Comparison of ENCODE assay signal across 9 mouse cellular contexts in genomic region chr2:83742210-83742609, GRCm38 (mm10). TPM values are rescaled to one million over a fixed set of nuclear protein-coding genes. Genes with fewer than 3 reads are reported as not detected.
A peak's percentile ranks its signal among the peaks of the same experiment; 100 is the strongest.
DNase-seq lines count a peak whose midpoint lies in the region; ATAC-seq and TF ChIP-seq lines count a peak whose summit lies in the region.
"Had no signal": no experiment of that assay in that cellular context is flagged by ENCODE, and none has a peak within 500 bp of the region (broad histone marks: within the 10 kb centered on the region; RNA-seq: fewer than 3 reads in every experiment).

No protein-coding gene starts in this region.

- no peak overlapping the region for H3K4me3 ChIP-seq in midbrain, postnatal 0 days (ENCODE audit: low read depth, low read length)
- no peak overlapping the region for H3K4me3 ChIP-seq in forebrain, embryonic 10.5 days
- H3K4me3 ChIP-seq in intestine, embryonic 15.5 days (replicated peaks) = no peak overlapping the region

- no peaks in the 10 kb centered on the region for H3K36me3 ChIP-seq in midbrain, postnatal 0 days (ENCODE audit: insufficient read depth, low read length)
- peaks cover 26% of the 10 kb centered on the region for H3K36me3 ChIP-seq in forebrain, embryonic 10.5 days (replicated peaks)
- no peaks in the 10 kb centered on the region for H3K36me3 ChIP-seq in intestine, embryonic 15.5 days

- no peak overlapping the region for H3K4me2 ChIP-seq in midbrain, postnatal 0 days (ENCODE audit: low read depth, low read length, poor library complexity, severe bottlenecking)
- H3K4me2 ChIP-seq in intestine, embryonic 15.5 days (replicated peaks) = no peak overlapping the region

- no peak overlapping the region for H3K9ac ChIP-seq in midbrain, postnatal 0 days (replicated peaks; ENCODE audit: low read length, poor library complexity, severe bottlenecking)
- no peak overlapping the region for H3K9ac ChIP-seq in intestine, embryonic 15.5 days

- H3K9me3 ChIP-seq in midbrain, postnatal 0 days (ENCODE audit: low read length) = no peaks in the 10 kb centered on the region
- no peaks in the 10 kb centered on the region for H3K9me3 ChIP-seq in forebrain, embryonic 10.5 days
- H3K9me3 ChIP-seq in intestine, embryonic 15.5 days = no peaks in the 10 kb centered on the region

- no peaks in the 10 kb centered on the region for H3K4me1 ChIP-seq in midbrain, postnatal 0 days (ENCODE audit: insufficient read depth, low read length)
- 0 out of 2 replicates have a peak, but pooled peaks cover 9% of the 10 kb centered on the region for H3K4me1 ChIP-seq in forebrain, embryonic 10.5 days
- H3K4me1 ChIP-seq in intestine, embryonic 15.5 days (replicated peaks) = peaks cover 27% of the 10 kb centered on the region

- no peak for ATAC-seq in midbrain, postnatal 0 days (ENCODE audit: low FRiP score)
- no peak for ATAC-seq in intestine, embryonic 15.5 days
- ATAC-seq in inflammation-experienced regulatory T-cells, adult 6 months = no peak

- TF ChIP-seq CTCF in midbrain, postnatal 0 days (IDR thresholded peaks at IDR 0.05) = no peak

- no peak overlapping the region for H3K27ac ChIP-seq in midbrain, postnatal 0 days (ENCODE audit: low read depth, low read length)
- no peak overlapping the region for H3K27ac ChIP-seq in forebrain, embryonic 10.5 days
- no peak overlapping the region for H3K27ac ChIP-seq in intestine, embryonic 15.5 days
- H3K27ac ChIP-seq: macrophage had no signal

- no peaks in the 10 kb centered on the region for H3K27me3 ChIP-seq in midbrain, postnatal 0 days (ENCODE audit: insufficient read depth, low read length)
- H3K27me3 ChIP-seq in forebrain, embryonic 10.5 days (ENCODE audit: poor library complexity, severe bottlenecking) = no peaks in the 10 kb centered on the region
- H3K27me3 ChIP-seq in intestine, embryonic 15.5 days (replicated peaks) = no peaks in the 10 kb centered on the region

- 62% methylated on average over 9 of the region's 9 CpGs for WGBS in midbrain, postnatal 0 days
- 63% methylated on average over 9 of the region's 9 CpGs for WGBS in forebrain, embryonic 10.5 days
- WGBS in intestine, embryonic 15.5 days = 42% methylated on average over 9 of the region's 9 CpGs

- DNase-seq in layer of hippocampus, adult 11-12 months (ENCODE audit: low spot score) = peak; percentile 65
- DNase-seq in layer of hippocampus, postnatal 25 days (ENCODE audit: extremely low spot score in 1 of 2, low spot score in 1 of 2) = no peak
- DNase-seq in embryo, embryonic 11 days = peak; percentile 33
- DNase-seq in kidney, postnatal 36 days = peak; percentile 26 to 34
- peak; percentile 45 for DNase-seq in midbrain, postnatal 0 days (ENCODE audit: low spot score)
- DNase-seq in forebrain, embryonic 10.5 days (ENCODE audit: extremely low spot score, low spot score) = no peak

RNA-seq across cellular contexts. Expression of gene Itgav, which starts 18.0 kb away (rescaled TPM):
- total RNA-seq in layer of hippocampus, postnatal 25 days (2021) = 10 to 100 TPM; 47.7 to 56.4 TPM
- 30.5 and 30.7 TPM in 2 replicates for total RNA-seq in midbrain, postnatal 0 days (2014; rRNA removed)
- 26.7 and 30.8 TPM in 2 replicates for polyA plus RNA-seq in midbrain, postnatal 0 days (2015; fragmentation: Nextera tagmentation; extraction: Ambion mirVana)
- polyA plus RNA-seq in forebrain, embryonic 10.5 days (2016; fragmentation: Nextera tagmentation; extraction: Ambion mirVana) = 35.5 and 35.6 TPM in 2 replicates
- 61.3 and 76.7 TPM in 2 replicates for polyA plus RNA-seq in intestine, embryonic 15.5 days (2015; fragmentation: Nextera tagmentation; extraction: Ambion mirVana)
- polyA plus RNA-seq in inflammation-experienced regulatory T-cells, adult 6 months (2017; shearing (Covaris generic)) = 10 to 100 TPM; 63.4 to 80.2 (median 77.9) TPM

Comparison
In these comparisons a context has a peak if more than half of its experiments do, and no peak if none do; other contexts are left out.
1. DNase-seq: peak in layer of hippocampus, adult 11-12 months (single experiment), embryo, embryonic 11 days (single experiment), kidney, postnatal 36 days (2 of 2) and midbrain, postnatal 0 days (single experiment); none in layer of hippocampus, postnatal 25 days (0 of 2) and forebrain, embryonic 10.5 days (single experiment).